Mouse (Mus musculus) activated CD4-positive, CD25-positive, alpha-beta regulatory T cell, adult 4 months (primary cell): ENCODE results near the gene Cda. TPM values are rescaled to one million over a fixed set of nuclear protein-coding genes. Genes with fewer than 3 reads are reported as not detected.

ENCODE experiments used
- ATAC-seq: one replicate; pipeline ENCODE4 v1.8.0; 2017
- polyA plus RNA-seq, 2 experiments: library from polyadenylated mRNA; unstranded; fragments of 100-300 nt; shearing (Covaris generic); gene quantifications; one replicate each; pipeline ENCODE4 v1.2.1; 2017

Gene Cda
- polyA plus RNA-seq, 2 experiments from 2014 or later: not detected

DNA sequence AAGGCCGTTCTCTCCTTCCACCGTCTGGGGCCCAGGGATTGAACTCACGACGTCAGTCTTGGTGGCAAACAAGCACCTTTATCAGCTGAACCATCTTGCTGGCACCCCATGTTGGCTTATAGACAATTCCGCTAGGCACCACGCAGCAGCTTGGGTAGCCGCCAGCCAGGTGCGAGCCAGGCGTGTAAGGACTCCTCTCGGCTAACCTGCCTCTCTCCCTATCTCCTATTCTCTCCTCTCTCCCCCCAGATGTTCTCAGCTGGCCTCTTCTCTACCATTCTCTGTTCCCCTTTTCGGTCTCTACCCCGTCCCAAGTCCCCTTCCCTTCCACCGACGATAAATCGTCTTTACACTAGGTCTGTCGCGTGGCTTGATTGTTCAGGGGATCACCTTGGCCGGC, 64.0 kb downstream of the Cda start:
- ATAC-seq: no peak

DNA sequence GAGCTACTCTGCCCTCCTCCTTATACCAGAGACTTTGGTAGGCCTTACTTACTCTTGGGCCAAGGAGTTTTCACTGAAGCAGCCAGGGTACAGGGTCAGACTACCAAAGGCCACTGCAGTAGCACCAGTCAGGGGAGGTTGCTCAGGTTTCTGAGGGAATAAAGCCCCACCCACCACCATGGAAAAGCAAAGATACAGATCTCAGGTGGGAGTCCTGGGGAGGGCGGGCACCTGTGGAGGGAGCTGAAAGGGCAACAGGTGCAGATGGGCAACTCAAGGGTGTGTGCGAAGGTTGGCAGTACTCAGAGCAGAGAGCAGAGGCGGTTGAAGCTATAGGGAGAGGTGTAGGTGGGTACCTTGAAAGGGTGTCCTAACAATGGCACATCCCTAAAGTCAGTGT, 64.8 kb downstream of the Cda start:
- ATAC-seq: no peak

DNA sequence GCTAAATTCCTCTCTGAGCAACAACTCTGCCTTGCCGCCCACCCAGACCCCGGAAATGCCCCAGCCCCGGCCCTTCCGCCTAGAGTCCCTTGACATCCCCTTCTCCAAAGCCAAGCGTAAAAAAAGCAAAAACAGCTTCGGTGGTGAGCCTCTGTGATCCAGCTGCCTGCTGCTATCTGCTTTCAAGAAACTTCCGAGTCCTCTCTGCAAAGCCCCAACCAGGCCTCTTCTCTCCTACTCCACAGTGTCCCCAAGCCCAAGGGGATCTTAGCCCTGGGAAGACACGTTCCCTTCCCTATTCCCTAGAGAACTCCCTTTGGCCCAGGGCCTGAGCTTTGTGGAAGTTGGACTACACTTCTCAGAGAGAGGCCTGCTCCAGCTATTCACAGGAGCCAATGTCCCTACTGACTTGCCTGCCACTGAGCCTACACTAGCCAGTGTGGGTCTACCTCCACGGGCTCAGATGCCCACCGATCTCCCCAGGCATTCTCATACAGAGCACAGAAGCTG, 66.5 kb downstream of the Cda start:
- no peak for ATAC-seq

DNA sequence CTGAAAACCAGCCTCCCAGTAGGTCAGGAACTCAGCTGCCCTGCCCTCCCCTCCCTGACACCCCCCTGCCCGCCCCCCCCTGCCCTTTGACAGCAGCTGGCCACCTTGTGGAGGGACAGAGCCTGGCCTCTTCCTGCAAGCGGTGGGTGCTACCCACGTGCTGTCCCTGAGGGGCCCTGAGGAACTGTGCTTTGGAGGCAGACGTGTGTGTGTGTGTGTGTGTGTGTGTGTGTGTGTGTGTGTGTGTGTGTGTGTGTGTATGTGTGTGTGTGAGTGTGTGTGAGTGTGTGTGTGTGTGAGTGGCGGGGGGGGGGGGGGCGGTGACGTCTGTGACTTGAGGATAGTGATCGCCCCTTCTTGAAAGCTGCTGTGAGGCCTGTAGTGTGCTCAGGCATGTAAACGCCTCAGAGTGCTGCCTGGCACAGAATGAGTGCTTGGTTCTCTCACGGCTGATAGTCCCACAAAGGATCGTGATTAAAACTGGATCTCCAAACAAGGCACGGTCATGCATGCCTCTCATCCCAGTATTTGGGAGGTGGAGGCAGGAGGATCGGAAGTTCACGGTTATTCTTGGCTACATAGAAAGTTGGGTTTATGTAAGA, 73.7 kb downstream of the Cda start:
- ATAC-seq: no peak

DNA sequence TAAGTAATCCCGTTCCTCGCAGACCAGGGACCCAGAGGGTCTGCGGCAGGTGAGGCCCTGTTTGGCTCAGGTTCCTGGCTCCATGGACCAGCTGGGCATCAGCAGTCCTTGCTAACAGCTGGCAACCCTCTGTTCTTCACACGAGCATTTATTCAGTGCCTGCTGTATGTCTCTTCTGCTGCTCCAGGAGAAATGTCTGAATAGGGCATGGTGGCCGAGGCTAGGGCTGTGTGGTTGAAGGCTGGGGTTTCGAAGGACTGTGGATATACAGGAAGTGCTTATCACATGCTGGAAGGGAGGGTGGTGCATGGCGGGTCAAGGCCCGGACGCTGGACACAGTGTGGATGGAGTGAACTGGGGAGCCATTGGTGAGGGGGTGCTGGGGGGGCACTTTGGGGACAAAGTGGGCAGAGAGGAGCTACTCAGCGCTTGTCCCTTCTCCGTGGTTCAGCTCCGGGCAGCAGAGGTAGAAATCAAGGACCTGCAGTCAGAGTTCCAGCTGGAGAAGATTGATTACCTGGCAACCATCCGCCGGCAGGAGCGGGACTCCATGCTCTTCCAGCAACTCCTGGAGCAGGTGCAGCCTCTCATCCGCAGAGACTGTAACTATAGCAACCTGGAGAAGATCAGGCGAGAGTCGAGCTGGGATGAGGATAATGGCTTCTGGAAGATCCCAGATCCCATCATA, 74.4 kb downstream of the Cda start:
- ATAC-seq: no peak

DNA sequence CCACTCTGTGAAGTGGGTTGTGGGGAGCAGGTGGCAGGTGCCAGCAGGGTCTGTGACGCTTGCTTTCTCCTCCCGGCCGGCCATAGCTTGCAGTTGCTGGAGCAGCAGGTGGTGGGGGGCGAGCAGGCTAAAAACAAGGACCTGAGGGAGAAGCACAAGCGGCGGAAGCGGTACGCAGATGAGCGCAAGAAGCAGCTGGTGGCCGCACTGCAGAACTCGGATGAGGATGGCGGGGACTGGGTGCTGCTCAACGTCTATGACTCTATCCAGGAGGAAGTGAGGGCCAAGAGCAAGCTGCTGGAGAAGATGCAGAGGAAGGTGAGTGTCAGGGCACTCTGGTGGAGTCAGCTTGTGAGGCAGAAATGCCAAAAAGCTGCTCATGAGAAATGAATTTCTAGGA, 75.8 kb downstream of the Cda start:
- ATAC-seq: no peak

DNA sequence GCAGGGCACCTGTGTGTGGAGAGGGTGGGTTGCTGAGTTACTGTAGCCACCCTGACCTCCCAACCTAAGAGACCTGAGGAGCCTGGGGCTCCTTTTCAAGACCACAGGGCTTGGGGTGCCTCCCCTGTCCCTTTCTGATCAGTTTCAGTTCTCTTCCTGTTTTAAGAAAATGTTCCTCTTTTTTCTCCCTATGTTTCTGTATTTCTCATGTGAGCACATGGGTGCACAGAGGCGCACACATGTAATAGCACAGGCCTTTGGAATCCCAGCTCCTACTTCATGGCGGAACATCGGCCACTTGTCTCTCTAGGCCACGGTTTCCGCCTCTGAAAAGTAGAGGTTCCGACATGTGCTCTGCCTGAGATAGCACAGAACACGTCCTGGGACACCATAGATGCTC, 79.1 kb downstream of the Cda start:
- no peak for ATAC-seq

Other genes with a start within 250 kb of the Cda start
- 100 to 1,000 TPM; 130 to 146 TPM for gene Hp1bp3, start 151.7 kb downstream of the Cda start, polyA plus RNA-seq
- under 1 TPM in 1 of 2 experiments, not detected in 1; 0.17 TPM for gene Sh2d5, start 117.6 kb downstream of the Cda start, polyA plus RNA-seq
- not detected for gene Kif17, start 117.6 kb downstream of the Cda start, polyA plus RNA-seq
- 100 to 1,000 TPM in 1 of 2 experiments, 10 to 100 TPM in 1; 91.1 to 119 TPM for gene Ddost, start 63.3 kb downstream of the Cda start, polyA plus RNA-seq
- 10 to 100 TPM in 1 of 2 experiments, 1 to 10 TPM in 1; 5.6 to 15.3 TPM for gene Pink1, start 41.7 kb downstream of the Cda start, polyA plus RNA-seq
- not detected for gene Fam43b, start 28.5 kb upstream of the Cda start, polyA plus RNA-seq
- 10 to 100 TPM; 12.9 to 14.0 TPM for gene Mul1, start 66.7 kb upstream of the Cda start, polyA plus RNA-seq
- gene Camk2n1, start 86.3 kb upstream of the Cda start, polyA plus RNA-seq: under 1 TPM; 0.38 to 0.80 TPM